Mouse (Mus musculus) brain, embryonic 14.5 days (tissue): ENCODE data around the gene Cdc42ep1. TPM values are rescaled to one million over a fixed set of nuclear protein-coding genes. Genes with fewer than 3 reads are reported as not detected.

Experiments used
- DNase-seq: peaks from one replicate; pipeline ENCODE4 v3.0.0-alpha.2; 2011; ENCODE audit warnings: low read depth
- CTCF ChIP-seq: fragments of 200-500 bp; IDR thresholded peaks from 2 replicates; pipeline ENCODE4 v1.5.1; 2012; ENCODE audit warnings: inconsistent platforms, mild to moderate bottlenecking, moderate library complexity, borderline replicate concordance; ENCODE audit not compliant: insufficient read depth, insufficient read length; ENCODE audit errors: extremely low read depth
- POLR2A ChIP-seq: fragments of 200-500 bp; IDR thresholded peaks from 2 replicates; pipeline ENCODE4 v1.6.1; 2012; ENCODE audit warnings: mild to moderate bottlenecking, inconsistent platforms, borderline replicate concordance; ENCODE audit not compliant: poor library complexity, insufficient read depth, insufficient read length, severe bottlenecking; ENCODE audit errors: extremely low read depth
- polyA plus RNA-seq: library from polyadenylated mRNA; depleted of rRNA; stranded (reverse); fragments of >200 nt; gene quantifications from 2 replicates; pipeline ENCODE4 v1.2.3, GENCODE M21; 2012; rRNA removed

Gene Cdc42ep1
- polyA plus RNA-seq, 1 experiment, result 13.5 TPM

DNA sequence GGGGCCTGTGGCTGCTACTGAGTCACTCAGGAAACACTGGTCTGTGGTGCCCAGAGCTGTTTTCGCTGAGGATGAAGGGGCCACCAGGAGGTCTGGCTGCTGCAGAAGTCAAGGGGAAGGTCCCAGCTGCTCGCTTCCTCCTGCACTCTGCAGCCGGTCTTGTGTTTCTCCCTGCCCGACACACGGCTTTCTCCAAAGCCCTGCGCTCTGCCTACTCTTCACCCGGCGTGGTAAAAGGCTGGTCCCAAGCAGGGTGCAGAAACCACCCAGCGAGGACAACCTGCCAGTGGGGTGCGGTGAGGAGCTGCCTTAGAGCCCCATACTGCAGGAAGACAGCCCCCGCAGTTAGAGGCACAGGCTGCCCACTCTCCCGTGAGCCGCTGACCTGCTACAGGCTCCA, 52.3 kb downstream of the Cdc42ep1 start:
- TF ChIP-seq POLR2A, result no peak
- no peak for TF ChIP-seq CTCF
- DNase-seq, result no peak

DNA sequence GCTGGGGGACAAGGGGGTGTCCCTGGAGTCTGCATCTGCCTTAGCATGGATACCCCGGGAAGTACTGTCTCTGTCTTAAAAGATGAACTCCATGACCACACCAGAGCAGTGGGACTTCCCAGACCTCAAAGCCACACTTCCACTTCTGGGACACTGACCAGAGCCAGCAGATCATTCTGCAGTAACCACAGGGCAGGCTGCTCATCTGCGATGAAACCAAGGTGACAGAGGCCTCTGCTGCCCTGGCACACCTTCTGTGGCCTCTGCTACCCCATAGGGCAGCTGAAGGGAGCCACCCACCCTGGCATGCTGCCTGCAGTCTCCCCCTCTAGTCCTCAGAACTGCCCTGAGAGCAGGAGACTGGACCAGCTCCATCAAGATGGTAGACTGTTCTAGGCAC, 53.3 kb downstream of the Cdc42ep1 start:
- DNase-seq, result no peak
- no peak for TF ChIP-seq POLR2A
- TF ChIP-seq CTCF, result no peak

DNA sequence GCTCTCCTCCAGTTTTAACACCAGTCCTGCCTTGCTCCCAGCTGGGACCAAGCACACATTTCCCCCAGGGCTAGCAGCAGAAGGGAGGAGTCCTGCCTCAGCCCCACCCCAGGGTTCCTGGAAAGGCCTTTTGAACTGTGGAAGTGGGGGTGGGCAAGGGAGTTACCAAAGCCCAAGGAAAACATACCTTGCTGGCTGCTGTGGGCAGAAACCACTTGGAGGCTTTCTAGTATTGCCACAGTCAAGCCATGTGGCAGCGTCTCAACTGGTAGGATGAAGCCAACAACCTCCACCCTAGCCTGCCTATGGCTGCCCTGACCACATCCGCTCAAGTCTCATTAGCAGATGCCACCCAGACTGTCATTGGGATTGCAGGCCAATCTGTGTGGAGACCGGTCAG, 53.7 kb downstream of the Cdc42ep1 start:
- TF ChIP-seq POLR2A (no peak), CTCF (no peak)
- DNase-seq, result no peak

DNA sequence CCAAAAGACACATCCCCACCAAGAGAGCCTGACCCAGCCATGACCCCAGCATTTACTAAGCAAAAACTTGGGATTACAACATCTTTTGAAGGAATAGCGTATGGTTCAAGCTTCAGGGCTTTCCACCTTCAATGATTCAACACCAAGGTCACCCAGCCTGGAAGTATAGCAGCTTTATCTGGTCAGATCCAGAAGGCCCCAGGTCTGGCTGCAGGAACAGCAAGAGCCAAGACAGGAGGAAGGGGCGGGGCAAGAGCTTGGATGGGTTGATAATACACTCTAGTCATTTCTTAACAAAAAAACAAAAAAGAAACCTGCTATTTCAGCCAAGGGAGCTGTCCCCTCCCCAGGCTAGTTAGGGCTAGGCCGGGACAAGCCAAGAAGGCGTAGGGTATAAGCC, 55.1 kb downstream of the Cdc42ep1 start:
- no peak for DNase-seq
- TF ChIP-seq CTCF (no peak), POLR2A (no peak)

DNA sequence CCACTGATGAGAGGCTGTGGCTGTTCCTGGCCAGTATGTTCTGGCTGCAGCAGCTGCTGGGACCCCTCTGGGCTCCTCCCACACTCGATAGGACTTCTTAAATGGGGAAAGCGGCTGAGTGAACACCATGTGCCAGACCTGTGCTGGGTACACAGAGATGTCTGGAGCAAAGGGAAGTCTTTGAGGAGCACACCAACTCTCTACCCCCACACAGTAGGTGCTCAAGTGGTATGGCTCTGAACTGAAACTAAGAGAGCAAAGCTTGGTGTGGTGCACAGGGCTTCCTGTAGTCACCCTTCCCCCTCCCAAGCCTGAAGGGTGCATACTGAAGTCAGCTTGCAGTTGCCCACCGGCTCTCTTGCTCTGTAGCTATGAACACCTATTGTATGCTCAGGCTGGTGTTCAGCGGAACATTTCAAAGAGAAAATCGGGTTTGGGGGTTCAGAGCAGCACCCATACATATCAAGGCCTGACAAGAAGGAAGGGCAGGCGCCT, 56.1 kb downstream of the Cdc42ep1 start:
- DNase-seq, result no peak
- no peak for TF ChIP-seq CTCF
- TF ChIP-seq POLR2A, result no peak

DNA sequence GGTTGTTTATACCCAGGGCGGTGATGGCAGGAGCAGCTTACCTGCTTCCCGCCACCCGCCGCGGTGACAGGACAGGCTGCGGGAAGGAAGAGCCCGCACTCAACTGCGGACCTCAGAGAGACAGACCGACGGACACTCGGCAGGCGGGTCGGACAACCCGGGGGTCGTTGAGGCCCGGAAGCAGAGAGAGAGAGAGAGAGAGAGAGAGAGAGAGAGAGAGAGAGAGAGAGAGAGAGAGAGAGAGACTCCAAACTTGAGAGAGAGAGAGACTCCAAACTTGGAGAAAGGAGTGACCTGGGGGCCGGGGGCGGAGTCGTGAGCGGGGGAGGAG, 57.0 kb downstream of the Cdc42ep1 start, which contains the start of gene Gm49510:
Gene Gm49510, plus strand, starts transcription at position 259 of the 331 bp plus-strand sequence.
- no peak for DNase-seq
- TF ChIP-seq CTCF (no peak), POLR2A (no peak)

DNA sequence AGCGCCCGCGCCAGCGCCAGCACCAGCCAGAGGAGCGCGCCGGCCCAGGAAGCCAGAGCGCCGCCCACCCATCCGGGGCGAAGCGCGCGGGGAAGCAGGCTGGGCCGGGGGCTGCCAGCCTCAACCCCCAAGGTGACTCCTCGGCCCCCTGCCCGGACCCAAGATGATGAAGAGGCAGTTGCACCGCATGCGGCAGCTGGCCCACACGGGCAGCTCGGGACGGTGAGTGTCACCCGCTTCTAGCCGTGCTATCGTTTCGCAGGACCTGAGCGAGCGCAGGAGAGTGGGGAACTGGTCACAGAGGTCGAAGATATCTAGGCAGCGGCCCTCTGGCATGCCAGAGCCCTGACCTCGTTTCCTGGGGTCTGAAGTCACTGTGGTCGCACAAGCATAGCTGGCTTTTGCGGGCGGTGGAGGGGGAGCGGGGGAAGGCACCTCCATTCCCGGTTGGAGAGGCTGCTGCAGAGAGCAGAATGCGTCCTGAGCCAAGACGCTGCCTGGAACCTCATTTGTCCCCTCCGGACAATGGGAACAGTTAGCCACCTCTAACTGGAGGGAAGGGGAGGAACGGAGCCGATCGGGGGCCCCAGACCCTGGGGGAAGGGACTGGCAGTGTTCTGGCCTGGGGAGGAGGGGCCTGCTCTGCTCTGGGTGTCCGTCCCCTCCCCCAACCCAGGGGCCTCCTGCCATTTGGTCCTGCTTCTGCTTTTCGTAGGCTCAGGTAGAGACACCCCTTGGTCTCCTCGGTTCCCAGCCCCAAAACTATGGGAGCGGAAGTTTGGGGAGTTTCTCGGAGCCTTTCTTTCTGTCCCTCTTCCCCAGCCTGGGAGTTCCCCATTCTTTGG, 57.5 kb downstream of the Cdc42ep1 start, which contains the start of gene Sh3bp1:
Gene Sh3bp1, plus strand, starts transcription at position 29 of the 845 bp plus-strand sequence.
- TF ChIP-seq POLR2A, result 0 out of 2 replicates have a peak, but pooled peaks have one; percentile 5
- no peak for TF ChIP-seq CTCF
- DNase-seq, result peak; percentile 64

Other genes starting within 250 kb of the Cdc42ep1 start
- gene Cyth4, start 245.6 kb upstream of the Cdc42ep1 start, polyA plus RNA-seq, result 4.0 and 4.8 TPM in 2 replicates
- gene Elfn2, start 123.9 kb upstream of the Cdc42ep1 start, polyA plus RNA-seq, result 13.2 and 22.5 TPM in 2 replicates
- 37.6 and 72.6 TPM in 2 replicates for gene Mfng, start 69.1 kb upstream of the Cdc42ep1 start, polyA plus RNA-seq
- gene Card10, start 39.6 kb upstream of the Cdc42ep1 start, polyA plus RNA-seq, result 5.1 and 5.5 TPM in 2 replicates
- gene Lgals2, start 12.9 kb downstream of the Cdc42ep1 start, polyA plus RNA-seq, result 0.16 and 0.19 TPM in 2 replicates
- 76.1 and 79.1 TPM in 2 replicates for gene Gga1, start 34.6 kb downstream of the Cdc42ep1 start, polyA plus RNA-seq
- not detected in 2 replicates for gene Gm49510, start 57.0 kb downstream of the Cdc42ep1 start, polyA plus RNA-seq
- 13.6 and 14.3 TPM in 2 replicates for gene Sh3bp1, start 57.1 kb downstream of the Cdc42ep1 start, polyA plus RNA-seq
- gene Pdxp, start 71.3 kb downstream of the Cdc42ep1 start, polyA plus RNA-seq, result 124 and 153 TPM in 2 replicates
- gene Lgals1, start 84.1 kb downstream of the Cdc42ep1 start, polyA plus RNA-seq, result 168 and 194 TPM in 2 replicates
- gene Nol12, start 92.3 kb downstream of the Cdc42ep1 start, polyA plus RNA-seq, result 45.7 and 50.1 TPM in 2 replicates
- gene Triobp, start 105.1 kb downstream of the Cdc42ep1 start, polyA plus RNA-seq, result 51.2 and 74.5 TPM in 2 replicates
- 198 and 310 TPM in 2 replicates for gene H1f0, start 185.8 kb downstream of the Cdc42ep1 start, polyA plus RNA-seq
- gene Galr3, start 199.3 kb downstream of the Cdc42ep1 start, polyA plus RNA-seq, result 0.13 and 0.19 TPM in 2 replicates
- 60.9 and 85.5 TPM in 2 replicates for gene Ankrd54, start 220.3 kb downstream of the Cdc42ep1 start, polyA plus RNA-seq
- 180 and 189 TPM in 2 replicates for gene Eif3l, start 232.6 kb downstream of the Cdc42ep1 start, polyA plus RNA-seq